Comparison of ENCODE assay signal across 8 mouse cellular contexts in the genomic region with DNA sequence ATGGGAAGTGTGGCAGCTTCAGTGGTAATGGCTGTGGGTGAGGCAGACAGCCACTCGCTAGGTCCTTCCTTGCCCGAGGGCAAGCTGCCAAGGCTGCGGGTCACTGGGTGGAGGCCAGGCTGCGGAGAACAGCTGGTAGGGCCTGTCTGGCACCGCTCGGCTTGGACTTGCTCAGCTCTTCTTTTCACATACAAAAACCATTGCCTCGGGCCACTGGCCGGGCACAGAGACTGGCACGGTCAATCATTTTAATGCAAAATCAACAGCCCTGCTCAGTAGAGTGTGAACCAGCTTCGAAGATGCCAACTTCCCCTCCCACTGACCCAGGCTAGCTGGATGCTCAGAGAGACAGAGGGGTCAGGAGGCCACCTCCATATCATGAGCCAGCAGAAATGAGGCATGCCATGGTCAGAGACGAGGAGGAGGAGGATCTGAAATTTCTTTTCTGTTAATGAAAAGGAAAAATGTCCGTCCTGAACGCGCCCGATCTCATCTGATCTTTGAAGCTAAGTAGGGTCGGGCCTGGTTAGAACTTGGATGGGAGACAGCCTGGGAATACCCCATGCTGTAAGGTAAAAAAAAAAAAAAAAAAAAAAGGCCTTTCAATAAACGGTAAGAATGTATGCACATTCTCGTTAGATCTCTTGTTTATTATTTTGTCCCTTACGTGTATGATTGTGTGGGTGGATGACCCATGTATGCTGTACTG. TPM values are rescaled to one million over a fixed set of nuclear protein-coding genes. Genes with fewer than 3 reads are reported as not detected.
DNase-seq lines count a peak whose midpoint lies in the region; ATAC-seq and TF ChIP-seq lines count a peak whose summit lies in the region.

No protein-coding gene starts in this region.

- H3K79me2 ChIP-seq in C2C12 (ENCODE audit: control insufficient read depth, insufficient read depth): no peaks in the 10 kb centered on the region

- H3K9ac ChIP-seq in forebrain, embryonic 16.5 days (replicated peaks; ENCODE audit: low read depth, low read length): no peak overlapping the region
- no peak overlapping the region for H3K9ac ChIP-seq in neural tube, embryonic 13.5 days
- H3K9ac ChIP-seq in intestine, postnatal 0 days (ENCODE audit: low read depth, low read length): no peak overlapping the region

- H3K27ac ChIP-seq in forebrain, embryonic 16.5 days (ENCODE audit: low read length): no peak overlapping the region; the same call in 1 of the 2 replicates
- H3K27ac ChIP-seq in neural tube, embryonic 13.5 days (replicated peaks): no peak overlapping the region
- no peak overlapping the region for H3K27ac ChIP-seq in intestine, postnatal 0 days (ENCODE audit: low read depth, low read length)

- peak; percentile 83 for DNase-seq in adrenal gland, postnatal 10 days
- DNase-seq in heart, postnatal 4 days: peak; percentile 83
- peak; percentile 50 to 75 for DNase-seq in layer of hippocampus, postnatal 14 days (ENCODE audit: low spot score in 2 of 2)
- no peak for DNase-seq in B cell, adult 2 months

- WGBS in forebrain, embryonic 16.5 days: 60% methylated on average over 19 of the region's 19 CpGs
- 70% methylated on average over 19 of the region's 19 CpGs for WGBS in neural tube, embryonic 13.5 days
- 87% methylated on average over 19 of the region's 19 CpGs for WGBS in intestine, postnatal 0 days

- no peak overlapping the region for H3K4me3 ChIP-seq in C2C12 (ENCODE audit: insufficient read depth, poor library complexity, severe bottlenecking)
- no peak overlapping the region for H3K4me3 ChIP-seq in forebrain, embryonic 16.5 days (replicated peaks; ENCODE audit: low read length)
- H3K4me3 ChIP-seq in neural tube, embryonic 13.5 days: no peak overlapping the region
- H3K4me3 ChIP-seq in intestine, postnatal 0 days (ENCODE audit: low read depth, low read length): no peak overlapping the region

- H3K79me3 ChIP-seq in C2C12 (ENCODE audit: low read depth): no peaks in the 10 kb centered on the region

- H3K36me3 ChIP-seq in C2C12 (ENCODE audit: control insufficient read depth, insufficient read depth): no peaks in the 10 kb centered on the region
- H3K36me3 ChIP-seq in forebrain, embryonic 16.5 days (ENCODE audit: control insufficient read depth, insufficient read depth): no peaks in the 10 kb centered on the region
- H3K36me3 ChIP-seq in neural tube, embryonic 13.5 days: no peaks in the 10 kb centered on the region
- H3K36me3 ChIP-seq in intestine, postnatal 0 days (ENCODE audit: control insufficient read depth, insufficient read depth): no peaks in the 10 kb centered on the region

- H3K4me2 ChIP-seq in forebrain, embryonic 16.5 days (ENCODE audit: low read length): no peak overlapping the region
- no peak overlapping the region for H3K4me2 ChIP-seq in neural tube, embryonic 13.5 days
- no peak overlapping the region for H3K4me2 ChIP-seq in intestine, postnatal 0 days (replicated peaks; ENCODE audit: low read depth)

- no peaks in the 10 kb centered on the region for H3K27me3 ChIP-seq in C2C12 (ENCODE audit: control insufficient read depth, insufficient read depth, insufficient read length)
- H3K27me3 ChIP-seq in forebrain, embryonic 16.5 days (replicated peaks; ENCODE audit: control insufficient read depth, insufficient read depth, low read length): no peaks in the 10 kb centered on the region
- H3K27me3 ChIP-seq in neural tube, embryonic 13.5 days: no peaks in the 10 kb centered on the region
- H3K27me3 ChIP-seq in intestine, postnatal 0 days (replicated peaks; ENCODE audit: control insufficient read depth, insufficient read depth, low read length): no peaks in the 10 kb centered on the region

- TF ChIP-seq CTCF in C2C12 (IDR thresholded peaks at IDR 0.05; ENCODE audit: control insufficient read depth, insufficient read depth, insufficient read length): no peak
- no peak for TF ChIP-seq CTCF in intestine, postnatal 0 days (IDR thresholded peaks at IDR 0.05; ENCODE audit: low read depth)

- peak; percentile 96 for ATAC-seq in forebrain, embryonic 16.5 days
- ATAC-seq in neural tube, embryonic 13.5 days (ENCODE audit: low read depth): peak; percentile 74
- no peak for ATAC-seq in intestine, postnatal 0 days

- peak overlapping the region; percentile 37 for H3ac ChIP-seq in C2C12 (ENCODE audit: control insufficient read depth, insufficient read length, low read depth)

- no peaks in the 10 kb centered on the region for H3K9me3 ChIP-seq in forebrain, embryonic 16.5 days (ENCODE audit: control insufficient read depth, low read length)
- no peaks in the 10 kb centered on the region for H3K9me3 ChIP-seq in neural tube, embryonic 13.5 days
- no peaks in the 10 kb centered on the region for H3K9me3 ChIP-seq in intestine, postnatal 0 days (ENCODE audit: control insufficient read depth)

- H3K4me1 ChIP-seq in forebrain, embryonic 16.5 days (replicated peaks; ENCODE audit: control insufficient read depth, insufficient read depth, low read length): peaks cover 6% of the 10 kb centered on the region
- peaks cover 7% of the 10 kb centered on the region for H3K4me1 ChIP-seq in neural tube, embryonic 13.5 days (replicated peaks)
- no peaks in the 10 kb centered on the region for H3K4me1 ChIP-seq in intestine, postnatal 0 days (replicated peaks; ENCODE audit: control insufficient read depth, insufficient read depth, low read length)

TF ChIP-seq in C2C12, 6 proteins besides CTCF, POLR2A, EP300 and RAD21:
- TF ChIP-seq USF1 (IDR thresholded peaks at IDR 0.05; ENCODE audit: low read depth) (no peak), CEBPB (IDR thresholded peaks at IDR 0.05; ENCODE audit: low read depth) (no peak), MYOG (IDR thresholded peaks at IDR 0.05; ENCODE audit: control insufficient read depth, extremely low read depth, insufficient read length) (no peak), MYOD1 (IDR thresholded peaks at IDR 0.05; ENCODE audit: control insufficient read depth, insufficient read length, low read depth) (peak; percentile 80), FOSL1 (IDR thresholded peaks at IDR 0.05; ENCODE audit: insufficient read depth, low read length, poor library complexity, severe bottlenecking) (no peak), MAX (IDR thresholded peaks at IDR 0.05) (no peak)

RNA-seq across cellular contexts. Expression of a gene that starts 48.0 kb away (rescaled TPM):
- polyA plus RNA-seq in C2C12 (2012; fragmentation: generic; extraction: Trizol): 0.01 TPM
- total RNA-seq in adrenal gland, postnatal 10 days (2021): 1 to 10 TPM; 2.0 to 2.1 TPM
- 0.24 and 0.51 TPM in 2 replicates for polyA plus RNA-seq in forebrain, embryonic 16.5 days (2015; fragmentation: Nextera tagmentation; extraction: Ambion mirVana)
- 1 to 10 TPM; 1.6 to 2.6 TPM for total RNA-seq in heart, postnatal 4 days (2021)
- 1 to 10 TPM in 1 of 2 experiments, under 1 TPM in 1; 0.38 to 1.2 TPM for total RNA-seq in layer of hippocampus, postnatal 14 days (2021)
- 0.25 and 0.27 TPM in 2 replicates for polyA plus RNA-seq in neural tube, embryonic 13.5 days (2015; fragmentation: Nextera tagmentation; extraction: Ambion mirVana)
- 0.41 and 0.42 TPM in 2 replicates for polyA plus RNA-seq in intestine, postnatal 0 days (2015; fragmentation: Nextera tagmentation; extraction: Ambion mirVana)

RNA-seq across cellular contexts. Expression of a gene that starts 48.0 kb away (rescaled TPM):
- polyA plus RNA-seq in C2C12 (2012; fragmentation: generic; extraction: Trizol): 0.02 TPM
- 1 to 10 TPM; 6.9 to 7.0 TPM for total RNA-seq in adrenal gland, postnatal 10 days (2021)
- polyA plus RNA-seq in forebrain, embryonic 16.5 days (2015; fragmentation: Nextera tagmentation; extraction: Ambion mirVana): 0.25 and 0.29 TPM in 2 replicates
- 1 to 10 TPM; 4.1 to 5.0 TPM for total RNA-seq in heart, postnatal 4 days (2021)
- 1 to 10 TPM in 1 of 2 experiments, under 1 TPM in 1; 0.74 to 1.5 TPM for total RNA-seq in layer of hippocampus, postnatal 14 days (2021)
- 0.18 and 0.24 TPM in 2 replicates for polyA plus RNA-seq in neural tube, embryonic 13.5 days (2015; fragmentation: Nextera tagmentation; extraction: Ambion mirVana)
- polyA plus RNA-seq in intestine, postnatal 0 days (2015; fragmentation: Nextera tagmentation; extraction: Ambion mirVana): 0.10 and 0.16 TPM in 2 replicates

Comparison
In these comparisons a context has a peak if more than half of its experiments do, and no peak if none do; other contexts are left out.
1. DNase-seq: peak in adrenal gland, postnatal 10 days (single experiment), heart, postnatal 4 days (single experiment) and layer of hippocampus, postnatal 14 days (2 of 2); none in B cell, adult 2 months (0 of 2).